Mouse (Mus musculus) CD4-positive, CD25-positive, alpha-beta regulatory T cell, adult 4 months (primary cell): Measurements from ENCODE around the gene Gm45208. TPM values are rescaled to one million over a fixed set of nuclear protein-coding genes. Genes with fewer than 3 reads are reported as not detected.
"Not testable (repeated sequence)": the region's sequence is repeated elsewhere in the genome, so short reads cannot be mapped to it uniquely, and the experiment has no call there.

Source experiments
- ATAC-seq: one replicate; pipeline ENCODE4 v1.8.0; 2017
- polyA plus RNA-seq, 2 experiments: library from polyadenylated mRNA; unstranded; fragments of 100-300 nt; shearing (Covaris generic); gene quantifications; one replicate each; pipeline ENCODE4 v1.2.1; 2017

Gm45208 gene
- 1 to 10 TPM in 1 of 2 experiments, not detected in 1; 1.0 TPM for polyA plus RNA-seq

- peak; percentile 93 for ATAC-seq
Observed at GRCm38 (mm10) chrX:7721514-7722281, at the start of gene Gm45208. Gene Gm45208 (plus strand): TSS chrX:7722245.

GRCm38 (mm10) chrX:7672739-7673138, 49.3 kb upstream of the Gm45208 start:
- ATAC-seq: no peak

GRCm38 (mm10) chrX:7673578-7674281, 48.3 kb upstream of the Gm45208 start:
- peak; percentile 40 for ATAC-seq

- peak; percentile 28 for ATAC-seq
Observed at GRCm38 (mm10) chrX:7674284-7675000, 47.6 kb upstream of the Gm45208 start.

- ATAC-seq: no peak
Observed at GRCm38 (mm10) chrX:7675001-7675380, 47.1 kb upstream of the Gm45208 start.

- ATAC-seq: no peak
Observed at GRCm38 (mm10) chrX:7678986-7679385, 43.1 kb upstream of the Gm45208 start.

- ATAC-seq: peak; percentile 96
Observed at GRCm38 (mm10) chrX:7679405-7680056, 42.5 kb upstream of the Gm45208 start.

GRCm38 (mm10) chrX:7680057-7680412, 42.0 kb upstream of the Gm45208 start:
- ATAC-seq: no peak

- no peak for ATAC-seq
Observed at GRCm38 (mm10) chrX:7680864-7681263, 41.2 kb upstream of the Gm45208 start, which contains the start of gene Magix. Gene Magix (minus strand): TSS chrX:7681251.

- no peak for ATAC-seq
Observed at GRCm38 (mm10) chrX:7688321-7688720, 33.7 kb upstream of the Gm45208 start.

GRCm38 (mm10) chrX:7690486-7690885, 31.6 kb upstream of the Gm45208 start:
- ATAC-seq: no peak

GRCm38 (mm10) chrX:7692862-7693261, 29.2 kb upstream of the Gm45208 start:
- peak; percentile 65 for ATAC-seq

GRCm38 (mm10) chrX:7696520-7696919, 25.5 kb upstream of the Gm45208 start:
- ATAC-seq: no peak

- peak; percentile 96 for ATAC-seq
Observed at GRCm38 (mm10) chrX:7696954-7697381, 25.1 kb upstream of the Gm45208 start, which contains the start of gene Gpkow. Gene Gpkow (plus strand): TSS chrX:7697131.

GRCm38 (mm10) chrX:7713764-7714134, 8.3 kb upstream of the Gm45208 start:
- peak; percentile 6 for ATAC-seq

GRCm38 (mm10) chrX:7714135-7714899, 7.7 kb upstream of the Gm45208 start, which contains the start of gene Wdr45:
Gene Wdr45 (plus strand): TSS chrX:7714333.
- peak; percentile 95 for ATAC-seq

- ATAC-seq: not testable (repeated sequence)
Observed at GRCm38 (mm10) chrX:7716058-7716457, 6.0 kb upstream of the Gm45208 start.

- no peak for ATAC-seq
Observed at GRCm38 (mm10) chrX:7722282-7722611, 202 bp downstream of the Gm45208 start.

- ATAC-seq: peak; percentile 28
Observed at GRCm38 (mm10) chrX:7722691-7723090, 646 bp downstream of the Gm45208 start.

- no peak for ATAC-seq
Observed at GRCm38 (mm10) chrX:7724135-7724534, 2.1 kb downstream of the Gm45208 start.

GRCm38 (mm10) chrX:7725841-7726240, 3.8 kb downstream of the Gm45208 start:
- no peak for ATAC-seq

GRCm38 (mm10) chrX:7727176-7727575, 5.1 kb downstream of the Gm45208 start:
- ATAC-seq: no peak
